Mouse (Mus musculus) pancreas, adult 10 weeks (tissue): ENCODE results near the gene Wars2. TPM values are rescaled to one million over a fixed set of nuclear protein-coding genes. Genes with fewer than 3 reads are reported as not detected.

ENCODE experiments used
- polyA plus RNA-seq: library from polyadenylated mRNA; stranded (reverse); fragments of 350-450 nt; fragmentation: Illumina TruSeq; extraction: RNeasy Lipid Tissue Mini Kit (QIAGEN cat#74804); gene quantifications from one replicate; pipeline ENCODE4 v1.2.3, GENCODE M21; 2015; ENCODE audit warnings: low read depth, low replicate concordance; ENCODE audit not compliant: insufficient read depth

Wars2 gene
- polyA plus RNA-seq = 1.1 TPM

DNA sequence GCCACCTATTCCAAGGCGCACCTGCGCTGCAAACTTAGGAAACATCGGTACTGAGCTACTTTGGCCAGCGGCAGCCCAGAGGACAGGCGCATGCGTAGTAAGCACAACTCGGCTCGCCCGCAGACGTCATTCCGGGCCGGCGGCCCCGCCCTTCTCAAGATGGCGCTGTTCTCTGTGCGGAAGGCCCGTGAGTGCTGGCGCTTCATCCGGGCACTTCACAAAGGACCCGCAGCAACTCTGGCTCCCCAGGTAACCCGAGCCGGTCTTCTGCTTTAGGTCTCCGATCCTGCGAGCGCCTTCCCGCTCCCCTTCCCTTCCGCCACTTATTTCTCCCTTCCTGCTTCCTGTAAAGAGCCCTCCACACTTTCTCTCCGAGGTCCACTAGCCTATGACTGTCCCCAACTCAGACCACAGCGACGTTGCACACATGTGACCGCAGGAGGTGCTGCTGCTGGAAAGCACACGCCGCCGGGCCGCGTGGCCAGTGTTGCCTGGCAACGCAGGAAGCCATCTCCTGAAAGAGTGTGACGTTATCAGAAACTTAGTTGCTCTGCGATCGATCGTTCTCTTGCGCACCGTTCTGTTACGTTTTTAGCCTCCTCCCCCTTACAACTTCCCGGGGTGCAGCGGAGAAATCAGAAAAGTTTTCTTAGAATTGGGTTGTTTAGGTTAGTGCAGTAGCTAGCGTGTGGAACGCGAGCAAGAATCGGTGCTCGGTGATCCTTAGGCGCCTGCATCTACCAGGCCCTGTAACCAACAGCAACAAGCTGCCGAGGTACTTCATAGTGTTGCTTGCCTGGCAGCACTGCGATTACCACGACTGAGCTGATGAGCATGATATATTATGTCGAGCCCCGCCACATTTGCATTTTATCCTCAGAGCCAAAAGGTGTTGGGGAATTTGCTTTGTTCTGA lies at the start of gene Wars2:
TSS of gene Wars2 (plus strand) at position 129 of the 915 bp plus-strand sequence.

DNA sequence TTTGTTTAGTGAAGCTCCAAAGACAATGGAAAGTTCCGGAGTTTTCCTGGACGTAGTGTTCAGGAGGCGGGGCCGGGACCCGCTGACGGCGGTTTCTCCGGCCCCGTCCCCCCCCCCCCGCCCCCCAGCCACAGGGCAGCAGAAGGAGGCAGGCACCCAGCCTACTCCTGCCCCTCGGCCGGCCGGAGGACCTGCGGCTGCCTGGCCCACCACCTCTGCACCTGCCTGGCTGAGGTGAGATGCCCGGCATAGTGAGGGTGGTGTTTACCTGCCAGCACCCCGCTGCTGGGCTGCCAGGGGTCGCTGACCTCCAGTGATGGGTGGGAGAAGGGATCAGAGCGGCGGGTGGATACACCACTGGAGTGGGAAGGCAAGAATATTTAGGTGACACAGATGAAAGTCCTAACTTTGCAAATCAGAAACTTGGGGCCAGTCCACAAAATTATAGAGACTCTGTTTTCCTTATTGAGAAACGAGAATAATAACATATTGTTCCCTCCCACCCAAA lies 99.4 kb downstream of the Wars2 start, which contains the start of gene Tbx15:
TSS of gene Tbx15 (plus strand) at position 169 of the 508 bp plus-strand sequence.

Other genes starting within 250 kb of the Wars2 start
- gene Hao2, start 247.8 kb upstream of the Wars2 start, polyA plus RNA-seq = not detected
- gene Tbx15, start 99.3 kb downstream of the Wars2 start, polyA plus RNA-seq = not detected